Mouse (Mus musculus) embryonic facial prominence, embryonic 13.5 days (tissue): ENCODE measurements at regions not wholly inside any gene's neighbourhood (a gene's known extent, or its start where the extent isn't known, plus 50 kb on each side); places are given as distances from the start of the nearest gene placed in this dataset.

Experiments used
- ATAC-seq: fragments of 200-750 bp; cut with Nextera tagmentation; 2 replicates; pipeline ENCODE4 v1.8.0; 2017; ENCODE audit warnings: low read depth; ENCODE audit not compliant: insufficient number of reproducible peaks, insufficient read depth, low FRiP score, low TSS enrichment
- H3K27ac ChIP-seq: fragments of 300-500 bp; sonication (generic); 2 replicates; pipeline ENCODE4 v1.5.1; 2015; ENCODE audit warnings: moderate library complexity, mild to moderate bottlenecking, inconsistent platforms
- H3K27me3 ChIP-seq: fragments of 300-500 bp; sonication (generic); 2 replicates; pipeline ENCODE4 v1.6.1; 2015; ENCODE audit warnings: mild to moderate bottlenecking, inconsistent platforms
- H3K36me3 ChIP-seq: fragments of 300-500 bp; sonication (generic); 2 replicates; pipeline ENCODE4 v1.6.1; 2015; ENCODE audit warnings: mild to moderate bottlenecking, inconsistent platforms
- H3K4me1 ChIP-seq: fragments of 300-500 bp; sonication (generic); 2 replicates; pipeline ENCODE4 v1.6.1; 2015; ENCODE audit warnings: inconsistent platforms
- H3K4me2 ChIP-seq: fragments of 300-500 bp; sonication (generic); 2 replicates; pipeline ENCODE4 v1.6.1; 2015; ENCODE audit warnings: moderate library complexity, mild to moderate bottlenecking, inconsistent platforms
- H3K4me3 ChIP-seq: fragments of 300-500 bp; sonication (generic); 2 replicates; pipeline ENCODE4 v1.5.1; 2015; ENCODE audit warnings: mild to moderate bottlenecking, inconsistent platforms
- H3K9ac ChIP-seq: fragments of 300-500 bp; sonication (generic); 2 replicates; pipeline ENCODE4 v1.6.1; 2015; ENCODE audit warnings: mild to moderate bottlenecking, inconsistent platforms
- H3K9me3 ChIP-seq: fragments of 300-500 bp; sonication (generic); 2 replicates; pipeline ENCODE4 v1.6.1; 2016; ENCODE audit warnings: inconsistent platforms
- WGBS: fragments of 180-500 bp; shearing (Covaris S2); methylation state at CpG from one replicate; pipeline ENCODE4 v1.1.7; 2015; ENCODE audit warnings: mixed read lengths; 5-methylcytosine and 5-hydroxymethylcytosine counted together

- H3K9me3 ChIP-seq, result no peaks in the 10 kb centered on the region
- H3K27me3 ChIP-seq, result no peaks in the 10 kb centered on the region
- H3K9ac ChIP-seq, result peak overlapping the region; percentile 36
- H3K27ac ChIP-seq, result peak overlapping the region; percentile 89
- H3K4me3 ChIP-seq, result no peak overlapping the region
- H3K4me2 ChIP-seq, result peak overlapping the region; percentile 36
- peaks cover 33% of the 10 kb centered on the region for H3K4me1 ChIP-seq
- no peaks in the 10 kb centered on the region for H3K36me3 ChIP-seq
- WGBS, result 10% methylated on average over 15 of the region's 15 CpGs
- peak; percentile 77 for ATAC-seq
Measured at GRCm38 (mm10) chr9:63896073-63896807, 125.6 kb downstream of the Smad6 start.

DNA sequence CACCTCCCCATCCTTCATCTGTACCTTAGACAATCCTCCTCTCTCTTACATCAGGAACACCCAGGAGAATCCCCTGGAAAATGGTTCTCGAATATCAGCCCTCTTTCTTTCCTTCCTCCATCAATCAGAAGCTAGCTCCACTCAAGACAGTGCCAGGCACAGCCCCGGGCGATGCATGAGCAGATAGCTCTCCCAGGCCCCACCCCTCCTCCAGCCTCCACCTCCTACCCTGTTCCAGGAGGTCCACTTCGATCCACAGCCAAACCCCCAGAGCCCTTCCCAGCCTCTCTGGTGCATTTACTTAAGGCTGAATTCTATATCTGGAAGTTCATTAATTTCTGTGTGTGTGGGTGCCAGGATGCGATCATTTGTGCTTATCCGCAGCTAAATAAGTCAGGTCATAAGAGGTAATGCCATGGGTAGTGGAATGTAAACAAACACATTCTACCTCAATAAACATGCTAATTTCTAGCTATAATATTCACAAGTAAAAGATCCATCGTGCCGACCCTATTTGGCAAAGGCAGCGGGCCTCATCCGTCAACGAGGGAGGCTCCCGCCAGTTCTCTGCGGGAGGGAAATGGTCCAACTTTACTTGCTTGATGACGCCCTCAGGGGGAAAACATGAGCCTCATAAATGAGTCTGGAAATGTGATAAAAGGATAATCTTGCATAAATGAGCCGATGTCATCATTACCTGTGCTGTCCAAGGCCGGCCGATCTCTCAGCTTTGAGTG is 129.5 kb downstream of the Smad6 start:
- Histone ChIP-seq H3K9me3 (no peaks in the 10 kb centered on the region), H3K4me3 (no peak overlapping the region), H3K4me2 (no peak overlapping the region), H3K36me3 (no peaks in the 10 kb centered on the region), H3K27me3 (no peaks in the 10 kb centered on the region), H3K9ac (no peak overlapping the region), H3K4me1 (peaks cover 36% of the 10 kb centered on the region), H3K27ac (no peak overlapping the region)
- 72% methylated on average over 17 of the region's 17 CpGs for WGBS
- ATAC-seq, result no peak

DNA sequence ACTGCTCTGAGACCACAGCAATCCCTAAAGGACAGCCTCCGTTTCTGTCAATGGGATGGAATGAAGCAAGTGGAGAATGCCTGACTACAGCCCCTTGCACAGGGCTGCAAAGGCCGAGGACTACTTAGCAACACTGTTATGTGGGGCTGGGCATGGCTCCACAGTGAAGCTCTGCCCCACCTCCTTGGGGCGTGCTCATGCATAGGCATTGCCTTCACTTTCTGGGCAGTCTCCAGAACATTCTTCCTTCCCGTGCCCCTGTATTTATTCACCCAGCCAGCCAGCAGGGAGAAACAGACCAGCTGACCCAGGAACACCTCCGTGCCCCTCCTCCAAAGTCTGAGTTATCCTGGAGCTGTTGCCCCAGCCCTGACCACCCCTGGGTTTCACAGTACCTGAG is 131.1 kb downstream of the Smad6 start:
- Histone ChIP-seq H3K4me1 (peaks cover 20% of the 10 kb centered on the region), H3K4me3 (no peak overlapping the region), H3K9me3 (no peaks in the 10 kb centered on the region), H3K36me3 (no peaks in the 10 kb centered on the region), H3K4me2 (no peak overlapping the region), H3K27ac (no peak overlapping the region), H3K9ac (no peak overlapping the region), H3K27me3 (no peaks in the 10 kb centered on the region)
- 71% methylated on average over 5 of the region's 5 CpGs for WGBS
- ATAC-seq, result no peak

- WGBS, result 73% methylated on average over 6 of the region's 6 CpGs
- no peaks in the 10 kb centered on the region for H3K27me3 ChIP-seq
- no peak overlapping the region for H3K9ac ChIP-seq
- H3K4me1 ChIP-seq, result peaks cover 19% of the 10 kb centered on the region
- H3K4me3 ChIP-seq, result no peak overlapping the region
- H3K4me2 ChIP-seq, result no peak overlapping the region
- H3K36me3 ChIP-seq, result no peaks in the 10 kb centered on the region
- H3K27ac ChIP-seq, result no peak overlapping the region
- ATAC-seq, result no peak
- no peaks in the 10 kb centered on the region for H3K9me3 ChIP-seq
Measured at GRCm38 (mm10) chr9:63889570-63889969, 131.8 kb upstream of the Smad3 start.

- Histone ChIP-seq H3K4me2 (no peak overlapping the region), H3K9ac (no peak overlapping the region), H3K27ac (no peak overlapping the region), H3K27me3 (no peaks in the 10 kb centered on the region), H3K36me3 (no peaks in the 10 kb centered on the region), H3K4me1 (peaks cover 20% of the 10 kb centered on the region), H3K4me3 (no peak overlapping the region), H3K9me3 (no peaks in the 10 kb centered on the region)
- ATAC-seq, result no peak
- WGBS, result 72% methylated on average over 2 of the region's 2 CpGs
Measured at GRCm38 (mm10) chr9:63884971-63885370, 127.2 kb upstream of the Smad3 start.

DNA sequence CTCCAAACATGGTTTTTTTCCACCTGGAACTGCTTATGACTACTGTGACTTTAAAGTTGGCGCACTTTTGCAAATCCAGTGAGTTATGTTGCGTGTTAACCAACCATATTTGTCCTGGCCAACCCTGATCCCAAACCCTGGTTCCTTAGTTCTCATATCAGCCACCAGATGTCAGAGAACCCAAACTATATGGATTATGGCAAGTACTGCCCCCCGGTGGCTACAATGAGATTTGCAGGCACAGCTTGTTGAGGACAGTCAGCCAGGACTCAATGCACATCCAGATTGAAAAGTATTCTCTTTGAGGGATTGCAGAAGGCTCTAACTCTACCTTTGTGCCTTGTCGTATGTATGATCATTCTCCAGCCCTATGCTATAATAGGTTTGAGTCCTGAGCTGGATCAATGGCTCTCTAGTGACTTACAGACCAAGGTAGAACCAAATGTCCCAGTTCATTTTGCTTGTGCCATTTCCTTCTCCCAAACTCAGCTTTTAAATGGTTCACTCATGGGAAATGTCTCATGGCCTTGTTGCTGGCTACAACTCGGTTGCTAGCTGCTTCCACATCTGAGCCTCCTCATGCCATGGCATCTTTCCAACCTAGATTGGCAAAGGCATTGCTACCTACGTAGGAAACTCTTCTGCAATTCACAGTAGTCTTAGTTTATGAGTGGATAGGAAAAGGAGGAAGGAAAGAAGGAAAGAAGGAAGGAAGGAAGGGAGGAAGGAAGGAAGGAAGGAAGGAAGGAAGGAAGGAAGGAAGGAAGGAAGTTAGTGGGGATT is 126.1 kb upstream of the Smad3 start:
- Histone ChIP-seq H3K27me3 (no peaks in the 10 kb centered on the region), H3K27ac (no peak overlapping the region), H3K4me3 (no peak overlapping the region), H3K9ac (no peak overlapping the region), H3K36me3 (no peaks in the 10 kb centered on the region), H3K4me2 (no peak overlapping the region), H3K4me1 (peaks cover 26% of the 10 kb centered on the region), H3K9me3 (no peaks in the 10 kb centered on the region)
- 67% methylated on average over 6 of the region's 6 CpGs for WGBS
- no peak for ATAC-seq

DNA sequence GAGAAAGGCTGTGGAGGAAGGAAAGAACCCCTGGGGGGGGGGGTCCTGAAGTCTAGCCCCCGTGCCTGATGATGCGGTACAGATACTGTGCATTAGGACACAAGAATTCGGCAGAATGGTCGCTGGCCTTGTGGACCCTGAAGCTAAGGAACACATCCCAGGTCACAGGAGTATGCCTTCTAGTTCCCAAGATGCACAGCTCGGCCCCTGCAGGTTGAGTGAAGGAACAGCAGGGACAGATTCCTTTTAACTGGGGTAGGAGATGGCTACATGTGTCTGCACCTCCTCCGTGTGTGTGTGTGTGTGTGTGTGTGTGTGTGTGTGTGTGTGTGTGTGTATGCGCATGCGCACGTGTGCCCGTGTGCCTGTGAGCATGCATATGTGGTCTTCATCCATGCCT is 123.9 kb upstream of the Smad3 start:
- Histone ChIP-seq H3K4me1 (peaks cover 39% of the 10 kb centered on the region), H3K27me3 (no peaks in the 10 kb centered on the region), H3K27ac (no peak overlapping the region), H3K36me3 (no peaks in the 10 kb centered on the region), H3K9ac (no peak overlapping the region), H3K4me3 (no peak overlapping the region), H3K4me2 (no peak overlapping the region), H3K9me3 (no peaks in the 10 kb centered on the region)
- WGBS, result 78% methylated on average over 10 of the region's 10 CpGs
- ATAC-seq, result no peak

DNA sequence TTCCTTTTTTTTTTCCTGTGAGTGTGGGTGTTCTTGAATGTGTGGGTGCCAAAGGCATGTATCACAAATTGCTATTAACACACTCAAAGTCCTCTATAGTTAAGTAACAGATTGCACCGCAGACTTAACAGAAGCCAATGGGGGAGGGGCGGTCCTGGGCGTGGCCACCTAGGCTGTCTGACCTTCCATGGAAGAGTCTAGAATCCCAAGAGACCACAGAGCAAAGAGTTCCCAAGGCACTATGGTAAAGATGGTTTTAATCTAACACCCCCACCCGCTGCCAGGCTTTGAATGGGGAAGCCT is 123.4 kb upstream of the Smad3 start:
- Histone ChIP-seq H3K4me2 (peak overlapping the region; percentile 56), H3K27ac (no peak overlapping the region), H3K27me3 (no peaks in the 10 kb centered on the region), H3K36me3 (no peaks in the 10 kb centered on the region), H3K9ac (no peak overlapping the region), H3K4me3 (no peak overlapping the region), H3K9me3 (no peaks in the 10 kb centered on the region), H3K4me1 (peaks cover 43% of the 10 kb centered on the region)
- 65% methylated on average over 4 of the region's 4 CpGs for WGBS
- ATAC-seq, result no peak

DNA sequence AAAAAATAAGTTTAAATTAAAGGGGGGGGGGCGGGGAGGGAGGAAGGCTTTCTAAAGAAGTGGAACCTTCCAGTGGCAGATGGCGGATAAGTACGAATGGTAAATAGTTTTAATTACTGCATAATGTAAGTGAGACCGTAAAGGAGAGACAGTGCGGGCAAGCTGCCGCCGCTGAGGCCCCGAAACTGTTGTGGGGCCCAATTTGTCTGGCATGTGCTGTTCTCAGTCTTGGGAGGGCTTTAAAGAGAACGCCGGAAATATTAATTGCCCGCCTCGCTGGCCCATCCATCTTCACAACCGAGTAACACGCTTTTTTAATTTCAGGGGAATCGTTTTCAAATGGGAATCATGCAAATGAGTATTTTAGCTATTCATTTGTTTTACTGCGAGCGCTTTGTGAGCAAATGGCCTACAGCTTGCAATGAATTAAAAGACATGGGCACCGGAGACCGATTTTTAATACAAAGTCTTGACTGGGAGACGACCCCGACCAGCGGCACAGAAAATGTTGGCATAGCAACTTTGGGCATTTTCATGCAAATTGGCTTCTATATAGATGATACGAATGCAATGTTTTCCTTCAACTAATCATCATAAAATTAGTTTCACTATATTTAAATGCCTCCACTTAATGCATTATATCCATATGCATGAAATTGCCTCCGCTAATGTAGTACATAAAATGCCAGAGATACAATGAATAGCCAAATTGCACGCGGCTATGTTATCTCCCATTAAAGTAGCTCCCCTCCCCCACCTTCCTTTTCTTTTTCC is 122.9 kb upstream of the Smad3 start:
- H3K36me3 ChIP-seq, result no peaks in the 10 kb centered on the region
- peak overlapping the region; percentile 26 for H3K4me3 ChIP-seq
- peak overlapping the region; percentile 56 for H3K4me2 ChIP-seq
- no peak for ATAC-seq
- peak overlapping the region; percentile 36; the same call in 1 of the 2 replicates for H3K9ac ChIP-seq
- no peaks in the 10 kb centered on the region for H3K9me3 ChIP-seq
- H3K4me1 ChIP-seq, result peaks cover 46% of the 10 kb centered on the region
- H3K27me3 ChIP-seq, result no peaks in the 10 kb centered on the region
- no peak overlapping the region; the same call in none of the 2 replicates for H3K27ac ChIP-seq
- 21% methylated on average over 26 of the region's 26 CpGs for WGBS

- H3K4me3 ChIP-seq, result peak overlapping the region; percentile 28
- H3K4me2 ChIP-seq, result peak overlapping the region; percentile 56
- H3K27ac ChIP-seq, result peak overlapping the region; percentile 29
- 20% methylated on average over 15 of the region's 15 CpGs for WGBS
- H3K9me3 ChIP-seq, result no peaks in the 10 kb centered on the region
- no peaks in the 10 kb centered on the region for H3K27me3 ChIP-seq
- ATAC-seq, result no peak
- no peaks in the 10 kb centered on the region for H3K36me3 ChIP-seq
- peaks cover 44% of the 10 kb centered on the region for H3K4me1 ChIP-seq
- no peak overlapping the region for H3K9ac ChIP-seq
Measured at GRCm38 (mm10) chr9:63879710-63880428, 122.1 kb upstream of the Smad3 start.

- Histone ChIP-seq H3K36me3 (no peaks in the 10 kb centered on the region), H3K9me3 (no peaks in the 10 kb centered on the region), H3K4me3 (no peak overlapping the region), H3K27ac (no peak overlapping the region), H3K9ac (no peak overlapping the region), H3K4me1 (peaks cover 41% of the 10 kb centered on the region), H3K4me2 (no peak overlapping the region), H3K27me3 (no peaks in the 10 kb centered on the region)
- ATAC-seq, result no peak
- 65% methylated on average over 7 of the region's 7 CpGs for WGBS
Measured at GRCm38 (mm10) chr9:63877864-63878263, 120.1 kb upstream of the Smad3 start.
